Mouse (Mus musculus) testis, adult 2 months (tissue): ENCODE data around the gene Vps53.

Source experiments
- CTCF ChIP-seq: fragments of 200-500 bp; IDR thresholded peaks from 2 replicates; pipeline ENCODE4 v1.5.1; 2012; ENCODE audit warnings: low read depth, mild to moderate bottlenecking, inconsistent platforms, low read length, moderate library complexity; ENCODE audit not compliant: control insufficient read depth, insufficient read depth, insufficient replicate concordance
- POLR2A ChIP-seq: fragments of 200-500 bp; IDR thresholded peaks from 2 replicates; pipeline ENCODE4 v1.6.1; 2012; ENCODE audit warnings: low read depth, mild to moderate bottlenecking, inconsistent platforms, low read length, moderate library complexity; ENCODE audit not compliant: control insufficient read depth

DNA sequence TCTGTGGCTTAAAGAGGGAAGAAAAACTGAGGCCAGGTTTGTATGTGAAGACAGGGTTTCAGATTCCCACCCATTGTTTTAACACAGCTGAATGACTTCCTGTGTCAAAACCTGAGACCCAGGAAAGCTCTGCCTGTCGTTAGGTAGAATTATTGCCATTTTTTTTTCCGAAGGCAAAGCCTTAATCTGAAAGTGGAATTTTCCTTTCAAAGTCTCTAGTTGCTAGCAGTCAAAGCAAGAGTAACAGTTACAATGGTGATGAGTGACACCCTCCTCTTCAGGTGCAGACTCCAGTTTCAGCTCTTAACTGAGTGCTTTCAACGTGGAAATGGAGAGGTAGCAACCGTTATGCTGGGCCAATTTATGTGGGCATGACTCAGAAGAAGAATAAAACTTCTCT is 28.5 kb downstream of the Vps53 start:
- no peak for TF ChIP-seq CTCF
- TF ChIP-seq POLR2A: no peak
